Mouse (Mus musculus): ENCODE results near the gene Prr14.
A peak's percentile ranks its signal among the peaks of the same experiment; 100 is the strongest.
"Not testable (repeated sequence)": the region's sequence is repeated elsewhere in the genome, so short reads cannot be mapped to it uniquely, and the experiment has no call there.

Gene Prr14

GRCm38 (mm10) chr7:127459311-127459710 lies at the start of gene Prr14:
Gene Prr14 (plus strand): TSS chr7:127459611.
- not testable (repeated sequence) for DNase-seq

- DNase-seq, result no peak
Measured at GRCm38 (mm10) chr7:127411418-127411817, 48.0 kb upstream of the Prr14 start.

DNA sequence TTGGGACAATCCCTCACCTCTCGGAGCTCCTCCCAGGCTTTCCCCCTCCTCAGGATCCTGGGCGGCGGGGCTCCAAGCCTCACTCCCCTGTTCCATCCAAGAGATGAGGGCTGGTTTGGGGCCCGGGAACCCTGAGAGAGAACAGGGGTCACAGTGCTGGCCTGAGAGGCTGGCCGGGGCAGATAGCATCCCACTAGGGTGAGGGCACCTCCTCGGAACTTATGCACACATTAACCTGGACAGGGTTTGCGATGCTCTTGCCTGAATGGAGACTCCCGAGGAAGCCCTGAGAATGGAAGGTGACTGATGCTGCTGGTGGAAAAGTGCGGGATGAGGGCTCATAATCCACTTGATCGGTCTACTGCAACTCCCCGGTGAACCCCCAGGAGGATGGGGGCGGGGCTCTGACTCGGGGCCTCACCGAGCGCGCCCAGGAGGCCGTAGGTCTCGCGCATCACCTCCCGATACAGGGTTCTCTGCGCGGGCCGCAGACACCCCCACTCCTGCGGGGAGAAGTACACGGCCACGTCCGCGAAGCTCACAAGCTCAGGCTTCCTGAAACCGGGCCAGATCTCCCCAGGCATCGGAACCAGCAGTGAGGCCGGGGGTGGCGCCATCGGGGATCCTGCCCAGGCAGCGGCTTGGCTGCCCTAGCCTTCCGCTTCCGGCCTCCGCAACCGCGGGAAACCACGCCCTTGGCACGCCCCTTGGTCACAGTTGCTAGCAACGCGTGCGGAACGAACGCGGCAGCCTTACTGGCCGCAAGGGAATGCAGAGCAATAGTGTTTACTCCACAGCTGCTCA lies 37.8 kb upstream of the Prr14 start, which contains the start of gene Zfp688:
Gene Zfp688, minus strand, starts transcription at position 681 of the 804 bp plus-strand sequence.
- DNase-seq, result peak; percentile 94

DNA sequence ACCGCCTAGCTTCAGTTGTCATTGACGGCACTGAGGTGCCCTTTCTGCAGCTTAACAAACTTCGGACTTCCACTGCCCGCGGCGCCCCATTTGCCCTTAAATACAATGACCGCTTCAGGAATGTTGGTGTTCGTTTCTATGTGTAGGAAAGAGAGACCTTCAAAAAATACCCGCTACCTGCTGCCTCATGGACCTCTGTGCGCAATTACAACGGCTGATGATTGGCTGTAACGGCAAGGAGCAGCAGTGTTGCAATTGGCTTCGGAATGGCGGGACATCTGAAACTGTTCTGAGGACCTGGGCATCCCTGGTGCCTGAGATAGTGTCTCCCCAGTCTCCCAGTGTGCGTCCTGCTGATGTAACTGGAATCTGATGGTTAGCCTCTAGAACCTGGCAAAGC lies 37.2 kb upstream of the Prr14 start:
- peak; percentile 48 for DNase-seq

DNA sequence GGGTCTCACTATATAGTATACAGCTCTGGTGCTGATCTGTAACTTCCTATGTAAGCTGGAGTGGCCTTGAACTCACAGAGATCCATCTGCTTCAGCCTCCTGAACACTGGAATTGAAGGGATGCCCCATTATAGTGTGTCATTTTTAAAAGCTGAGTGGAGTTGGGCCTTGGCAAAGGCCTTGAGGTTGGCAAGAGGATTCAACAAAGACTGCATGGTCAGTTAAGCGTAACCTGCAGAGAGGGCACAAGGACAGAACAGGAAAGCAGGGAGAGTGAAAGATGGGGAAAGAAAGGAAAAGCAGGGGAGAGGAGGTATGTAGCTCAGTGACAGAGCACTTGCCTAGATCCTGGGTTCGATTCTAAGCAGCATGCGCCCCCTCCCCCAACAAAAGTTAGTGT lies 34.1 kb upstream of the Prr14 start:
- no peak for DNase-seq

DNA sequence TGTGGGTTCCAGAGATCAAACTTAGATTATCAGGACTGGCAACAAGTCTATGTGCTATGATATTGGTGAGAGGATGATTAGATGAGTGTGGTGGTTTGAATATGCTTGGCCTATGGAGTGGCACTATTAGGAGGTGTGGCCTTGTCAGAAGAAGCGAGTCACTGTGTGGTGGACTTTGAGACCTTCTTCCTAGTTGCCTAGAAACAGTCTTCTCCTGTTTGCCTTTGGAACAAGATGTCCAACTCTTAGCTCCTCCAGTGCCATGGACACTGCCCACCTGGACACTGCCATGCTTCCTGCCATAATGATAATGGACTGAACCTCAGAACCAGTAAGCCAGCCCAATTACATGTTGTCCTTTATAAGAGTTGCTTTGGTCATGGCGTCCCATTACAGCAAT lies 33.5 kb upstream of the Prr14 start:
- no peak for DNase-seq

DNA sequence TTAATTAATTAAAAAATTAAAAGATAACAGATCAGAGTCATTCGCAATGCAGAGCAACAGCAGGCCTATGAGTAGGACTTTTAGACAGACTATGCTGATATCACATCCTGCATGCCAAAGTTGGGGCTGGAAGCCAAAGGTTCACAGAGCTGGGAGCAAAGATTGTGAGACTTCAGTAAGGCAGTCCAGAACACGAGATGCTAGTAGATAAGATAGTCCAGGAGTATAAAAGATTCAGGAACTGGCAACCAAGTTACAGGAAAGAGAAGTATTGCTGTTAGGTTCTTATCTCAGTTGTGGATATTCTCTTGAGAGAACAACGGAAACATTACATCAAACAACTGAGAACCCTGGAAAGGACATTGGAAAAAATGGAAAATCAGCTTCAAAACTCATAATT lies 33.1 kb upstream of the Prr14 start:
- DNase-seq, result no peak

GRCm38 (mm10) chr7:127435206-127435605 lies 24.2 kb upstream of the Prr14 start:
- no peak for DNase-seq

DNA sequence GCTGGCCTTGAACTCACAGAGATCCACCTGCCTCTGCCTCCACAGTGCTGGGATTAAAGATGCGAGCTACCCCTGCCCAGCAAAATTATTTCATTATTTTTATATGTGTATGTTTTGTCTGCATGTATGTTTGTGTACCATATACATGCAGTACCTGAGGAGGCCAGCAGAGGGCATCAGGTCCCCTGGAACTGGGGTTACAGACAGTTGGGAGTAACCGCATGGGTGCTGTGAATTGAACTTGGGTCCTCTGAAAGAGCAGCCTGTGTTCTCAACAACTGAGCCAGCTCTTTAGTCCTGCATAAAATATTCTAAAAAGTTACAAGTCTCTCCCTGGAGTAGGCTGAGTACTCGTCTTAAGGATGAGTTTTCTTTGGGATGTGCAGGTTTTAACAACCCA lies 21.7 kb upstream of the Prr14 start:
- DNase-seq, result peak; percentile 42

DNA sequence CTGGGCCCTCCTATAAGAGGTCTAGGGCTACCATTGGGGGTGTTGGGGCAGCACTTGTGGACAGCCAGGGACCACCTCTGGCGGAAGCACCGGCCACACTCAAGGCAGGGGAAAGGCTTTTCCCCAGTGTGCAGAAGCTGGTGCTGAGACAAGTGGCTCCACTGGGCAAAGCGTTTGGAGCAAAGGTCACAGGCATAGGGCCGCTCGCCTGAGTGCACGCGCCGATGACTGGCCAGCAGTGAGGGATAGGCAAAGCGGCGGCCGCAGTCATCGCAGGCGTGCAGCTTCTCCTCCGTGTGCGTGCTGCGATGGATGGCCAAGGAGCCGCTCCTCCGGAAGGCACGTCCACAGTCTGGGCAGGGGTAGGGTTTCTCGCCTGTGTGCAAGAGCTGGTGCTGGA lies 15.4 kb upstream of the Prr14 start:
- DNase-seq, result no peak

DNA sequence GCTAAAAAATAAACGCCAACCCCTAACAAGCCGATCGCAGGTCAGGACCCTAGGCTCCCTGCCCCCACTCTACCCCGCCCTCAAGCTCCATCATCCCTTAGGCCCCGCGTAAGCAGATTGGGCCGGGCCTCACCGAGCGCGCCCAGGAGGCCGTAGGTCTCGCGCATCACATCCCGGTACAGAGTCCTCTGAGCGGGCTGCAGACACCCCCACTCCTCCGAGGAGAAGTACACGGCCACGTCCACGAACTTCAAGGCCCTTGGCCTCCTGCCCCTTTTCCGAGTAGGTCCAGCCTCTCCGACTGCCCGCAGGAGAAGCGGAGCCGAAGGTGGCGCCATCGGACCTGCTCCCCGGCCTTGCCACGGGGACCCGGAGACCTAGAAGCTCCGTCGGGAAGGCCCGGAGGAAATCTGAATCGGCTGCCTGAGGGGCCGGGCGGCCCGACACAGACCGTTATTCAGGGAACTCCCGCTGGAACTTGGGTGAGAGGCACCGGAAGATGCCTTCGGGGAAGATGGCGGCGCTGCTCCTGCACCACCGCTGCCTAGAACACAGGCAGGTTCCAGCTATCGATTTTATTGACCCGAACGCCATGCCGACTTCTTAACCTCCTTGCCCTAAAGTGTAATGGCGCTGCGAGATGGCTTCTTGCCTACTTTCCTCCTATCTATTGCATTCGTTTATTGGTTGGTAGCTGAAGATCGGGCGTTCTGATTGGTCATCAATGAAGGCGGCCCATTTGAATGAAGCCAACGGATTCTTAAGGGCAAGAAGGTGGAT lies 10.7 kb upstream of the Prr14 start, which contains the start of gene Zfp689:
Gene Zfp689, minus strand, starts transcription at position 638 of the 780 bp plus-strand sequence.
- DNase-seq, result peak; percentile 89

- DNase-seq, result no peak
Measured at GRCm38 (mm10) chr7:127449966-127450365, 9.4 kb upstream of the Prr14 start.

DNA sequence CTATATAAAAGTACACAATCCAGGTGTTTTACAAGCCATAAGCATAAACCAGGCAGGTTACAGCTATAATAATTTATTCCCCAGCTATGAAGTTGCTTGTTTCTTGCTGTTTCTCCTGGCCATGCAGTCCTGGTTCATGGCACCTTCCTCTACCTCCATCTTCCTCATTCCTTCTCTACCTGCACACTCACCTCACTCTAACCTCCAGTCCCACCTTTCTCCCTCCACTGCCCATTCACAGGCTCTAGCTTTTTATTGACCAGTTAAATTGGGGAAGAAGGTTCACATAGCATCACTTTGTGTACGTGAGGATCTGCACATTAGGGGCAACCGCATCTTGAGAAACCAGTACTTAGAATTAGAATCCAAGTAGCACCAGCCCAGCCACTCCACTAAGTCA lies 6.4 kb upstream of the Prr14 start:
- DNase-seq, result no peak

- DNase-seq, result no peak
Measured at GRCm38 (mm10) chr7:127454905-127455304, 4.5 kb upstream of the Prr14 start.

DNA sequence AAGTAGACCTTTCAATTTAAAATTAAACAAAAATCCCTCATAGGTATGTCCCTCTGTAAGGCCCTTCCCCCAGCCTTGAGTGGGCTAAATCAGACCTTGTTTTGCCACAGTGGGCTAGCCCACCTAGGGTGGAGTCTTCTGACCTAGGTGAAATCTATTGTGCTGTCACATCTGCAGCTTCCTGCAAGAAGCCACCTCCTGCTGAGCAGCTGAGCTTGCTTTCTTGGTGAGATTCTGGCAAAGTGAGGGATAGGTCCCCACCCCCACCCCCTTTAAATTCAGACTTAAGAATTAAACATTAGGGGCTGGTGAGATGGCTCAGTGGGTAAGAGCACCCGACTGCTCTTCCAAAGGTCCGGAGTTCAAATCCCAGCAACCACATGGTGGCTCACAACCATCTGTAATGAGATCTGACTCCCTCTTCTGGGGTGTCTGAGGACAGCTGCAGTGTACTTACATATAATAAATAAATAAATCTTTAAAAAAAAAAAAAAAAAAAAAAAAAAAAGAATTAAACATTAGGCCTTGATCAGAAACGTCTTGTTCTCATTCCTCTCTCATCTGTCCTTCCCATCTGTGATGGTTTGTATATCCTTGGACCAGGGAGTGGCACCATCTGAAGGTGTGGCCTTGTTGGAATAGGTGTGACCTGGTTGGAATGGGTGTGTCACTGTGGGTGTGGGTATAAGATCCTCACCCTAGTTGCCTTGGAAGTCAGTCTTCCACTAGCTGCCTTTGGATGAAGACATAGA lies 864 bp upstream of the Prr14 start:
- not testable (repeated sequence) for DNase-seq

DNA sequence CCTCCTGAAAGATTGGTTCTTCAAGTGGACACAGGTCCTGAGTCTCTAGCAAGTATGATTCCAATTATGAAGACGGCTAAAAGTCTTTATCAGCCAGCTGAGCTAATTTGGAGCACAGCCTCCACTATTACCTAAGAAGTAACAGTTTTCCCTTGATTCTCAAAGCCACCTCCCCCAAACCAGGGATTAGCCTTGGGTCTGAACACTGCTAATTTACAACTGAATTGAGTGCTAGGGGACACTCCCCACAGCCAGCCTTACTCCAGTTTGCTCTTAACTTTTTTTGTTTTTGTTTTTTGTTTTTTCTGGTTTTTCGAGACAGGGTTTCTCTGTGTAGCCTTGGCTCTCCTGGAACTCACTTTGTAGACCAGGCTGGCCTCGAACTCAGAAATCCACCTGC lies 5.8 kb downstream of the Prr14 start:
- no peak for DNase-seq

GRCm38 (mm10) chr7:127465670-127466069 lies 6.3 kb downstream of the Prr14 start:
- DNase-seq, result not testable (repeated sequence)

DNA sequence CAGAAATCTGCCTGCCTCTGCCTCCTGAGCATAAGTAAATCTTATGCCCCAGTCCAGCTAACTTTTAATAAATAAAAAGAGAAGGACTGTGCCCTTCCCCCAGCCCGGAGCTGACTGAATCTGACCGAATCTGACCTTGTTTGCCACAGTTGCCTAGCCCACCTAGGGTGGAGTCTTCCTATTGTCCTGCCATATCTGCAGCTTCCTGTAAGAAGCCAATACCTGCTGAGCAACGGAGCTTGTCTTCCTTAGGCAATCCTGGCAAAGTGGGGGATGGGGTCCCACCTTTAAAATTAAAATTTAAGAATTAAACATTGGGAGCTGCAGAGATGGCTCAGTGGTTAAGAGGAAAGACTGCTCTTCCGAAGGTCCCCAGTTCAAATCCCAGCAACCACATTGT lies 7.2 kb downstream of the Prr14 start:
- no peak for DNase-seq

GRCm38 (mm10) chr7:127470011-127470715 lies 10.8 kb downstream of the Prr14 start:
- DNase-seq, result peak; percentile 51

DNA sequence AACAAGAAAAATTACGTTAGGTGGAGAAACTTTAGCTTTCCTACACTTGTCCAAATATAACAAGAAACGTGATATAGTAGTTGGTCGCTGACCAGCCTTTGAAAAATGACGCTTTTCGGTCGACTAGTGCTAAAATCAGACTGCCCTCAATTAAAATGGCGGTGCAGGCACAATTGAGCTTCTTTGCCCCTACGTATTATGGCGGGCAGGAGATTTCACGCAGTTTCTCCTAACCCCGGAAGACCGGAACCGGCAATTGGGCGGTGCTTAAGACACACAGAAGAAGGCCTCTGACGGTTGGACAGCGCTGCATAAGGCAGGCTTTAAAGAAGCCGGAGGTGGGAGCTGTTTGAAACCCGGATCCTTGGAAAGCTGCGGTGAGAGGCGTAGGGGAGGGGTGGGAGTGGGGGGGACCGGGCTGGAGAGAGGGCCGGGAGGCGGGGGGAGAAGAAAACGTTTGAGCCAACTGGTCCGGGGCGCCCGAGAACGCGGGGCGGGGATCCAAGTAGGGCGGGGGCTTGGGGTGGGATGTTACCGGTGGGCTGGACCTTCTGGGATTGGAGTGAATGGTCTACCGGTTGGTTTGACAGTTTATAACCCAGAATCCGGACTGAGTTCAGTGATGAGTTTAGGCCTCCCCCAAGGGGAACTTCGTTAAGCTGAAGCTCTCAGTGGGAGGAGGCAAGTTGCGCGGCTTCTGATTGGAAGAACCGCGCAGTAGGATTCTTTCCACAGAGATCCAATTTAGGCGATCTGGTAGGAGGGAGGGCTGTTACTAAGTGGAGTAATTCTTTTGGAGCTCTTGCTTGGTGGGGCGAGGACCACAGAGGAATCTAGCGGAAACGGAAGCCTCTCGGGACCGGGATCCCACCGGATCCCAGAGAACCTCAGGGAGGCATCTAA lies 11.6 kb downstream of the Prr14 start:
- DNase-seq, result peak; percentile 93

DNA sequence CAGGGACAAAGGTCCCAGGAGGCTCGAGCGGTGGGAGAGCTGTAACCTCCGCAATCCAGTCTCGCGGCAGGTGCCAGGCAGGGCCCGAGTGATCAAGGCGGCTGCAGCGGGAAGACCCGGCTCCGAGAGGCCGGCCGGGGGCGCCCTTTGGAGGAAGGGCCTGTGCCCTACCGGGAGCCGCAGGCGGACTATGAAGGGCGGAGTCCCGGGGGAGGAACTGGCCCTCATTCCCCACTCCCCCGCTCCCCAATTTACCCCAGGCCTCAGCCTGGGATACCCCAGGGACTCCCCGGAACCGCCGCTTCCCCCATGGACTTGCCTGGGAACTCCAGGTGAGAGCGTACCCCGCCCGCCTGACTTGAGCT lies 12.2 kb downstream of the Prr14 start:
- DNase-seq, result peak; percentile 61

GRCm38 (mm10) chr7:127472060-127472459 lies 12.6 kb downstream of the Prr14 start:
- DNase-seq, result no peak

Measured in liver (tissue).